Mouse (Mus musculus): ENCODE results near the gene Ranbp17. TPM values are rescaled to one million over a fixed set of nuclear protein-coding genes. Genes with fewer than 3 reads are reported as not detected.

Gene Ranbp17
- polyA plus RNA-seq, 1 experiment from 2014 or later = 13.5 TPM

GRCm38 (mm10) chr11:33299371-33299770 is 214.2 kb downstream of the Ranbp17 start:
- H3K4me3 ChIP-seq = no peak overlapping the region
- no peak for ATAC-seq (ENCODE audit: low FRiP score, low read depth)
- H3K36me3 ChIP-seq = no peaks in the 10 kb centered on the region
- 0 out of 2 replicates have a peak overlapping the region, but pooled peaks have one; percentile 37 for H3K27ac ChIP-seq
- no peak overlapping the region; the same call in 1 of the 2 replicates for H3K4me2 ChIP-seq (replicated peaks)
- H3K9me3 ChIP-seq = no peaks in the 10 kb centered on the region
- no peaks in the 10 kb centered on the region for H3K27me3 ChIP-seq (replicated peaks)
- H3K4me1 ChIP-seq = peaks cover 10% of the 10 kb centered on the region; the same call in 1 of the 2 replicates
- 35% methylated on average over 11 of the region's 11 CpGs for WGBS
- H3K9ac ChIP-seq = no peak overlapping the region

- ATAC-seq (ENCODE audit: low FRiP score, low read depth) = peak; percentile 75
- H3K27ac ChIP-seq = no peak overlapping the region
- no peaks in the 10 kb centered on the region for H3K36me3 ChIP-seq
- peaks cover 10% of the 10 kb centered on the region; the same call in 1 of the 2 replicates for H3K4me1 ChIP-seq
- no peak overlapping the region for H3K9ac ChIP-seq
- no peak overlapping the region for H3K4me2 ChIP-seq (replicated peaks)
- H3K4me3 ChIP-seq = no peak overlapping the region
- no peaks in the 10 kb centered on the region for H3K9me3 ChIP-seq
- 45% methylated on average over 8 of the region's 8 CpGs for WGBS
- H3K27me3 ChIP-seq (replicated peaks) = no peaks in the 10 kb centered on the region
Measured at GRCm38 (mm10) chr11:33297121-33297520, 216.4 kb downstream of the Ranbp17 start.

GRCm38 (mm10) chr11:33295422-33295821 is 218.1 kb downstream of the Ranbp17 start:
- H3K4me3 ChIP-seq = no peak overlapping the region
- no peak for ATAC-seq (ENCODE audit: low FRiP score, low read depth)
- H3K4me2 ChIP-seq (replicated peaks) = no peak overlapping the region
- no peak overlapping the region for H3K27ac ChIP-seq
- no peaks in the 10 kb centered on the region for H3K36me3 ChIP-seq
- peaks cover 7% of the 10 kb centered on the region; the same call in 1 of the 2 replicates for H3K4me1 ChIP-seq
- H3K9me3 ChIP-seq = no peaks in the 10 kb centered on the region
- no peak overlapping the region for H3K9ac ChIP-seq
- H3K27me3 ChIP-seq (replicated peaks) = no peaks in the 10 kb centered on the region
- WGBS = 60% methylated on average over 3 of the region's 3 CpGs

- Histone ChIP-seq H3K9ac (no peak overlapping the region), H3K4me3 (no peak overlapping the region), H3K9me3 (no peaks in the 10 kb centered on the region), H3K27me3 (replicated peaks) (no peaks in the 10 kb centered on the region), H3K4me1 (no peaks in the 10 kb centered on the region), H3K4me2 (replicated peaks) (no peak overlapping the region), H3K27ac (no peak overlapping the region), H3K36me3 (no peaks in the 10 kb centered on the region)
- ATAC-seq (ENCODE audit: low FRiP score, low read depth) = no peak
- whole genome bisulfite sequencing = 79% methylated on average over 6 of the region's 6 CpGs
Measured at GRCm38 (mm10) chr11:33294063-33294462, 219.5 kb downstream of the Ranbp17 start.

GRCm38 (mm10) chr11:33278571-33278970 is 235.0 kb downstream of the Ranbp17 start:
- WGBS = 90% methylated on average over 2 of the region's 2 CpGs
- no peaks in the 10 kb centered on the region for H3K36me3 ChIP-seq
- no peaks in the 10 kb centered on the region for H3K27me3 ChIP-seq (replicated peaks)
- H3K9ac ChIP-seq = no peak overlapping the region
- no peak overlapping the region for H3K4me3 ChIP-seq
- H3K27ac ChIP-seq = no peak overlapping the region
- ATAC-seq (ENCODE audit: low FRiP score, low read depth) = no peak
- H3K9me3 ChIP-seq = no peaks in the 10 kb centered on the region
- no peak overlapping the region for H3K4me2 ChIP-seq (replicated peaks)
- H3K4me1 ChIP-seq = no peaks in the 10 kb centered on the region

- no peak within 1 kb of the TSS for H3K27ac ChIP-seq
- ATAC-seq (ENCODE audit: low FRiP score, low read depth) = no peak
- no peaks in the 10 kb centered on the region for H3K9me3 ChIP-seq
- H3K36me3 ChIP-seq = no peaks in the 10 kb centered on the region
- 97% methylated on average over 3 of the region's 3 CpGs for WGBS
- no peak within 1 kb of the TSS for H3K4me3 ChIP-seq
- H3K4me2 ChIP-seq (replicated peaks) = no peak within 1 kb of the TSS
- no peak within 1 kb of the TSS for H3K9ac ChIP-seq
- no peaks in the 10 kb centered on the region for H3K4me1 ChIP-seq
- H3K27me3 ChIP-seq (replicated peaks) = no peaks in the 10 kb centered on the region
Measured at GRCm38 (mm10) chr11:33276637-33277036, 236.9 kb downstream of the Ranbp17 start, which contains the start of gene Gm12117. Gene Gm12117, minus strand, starts transcription at chr11:33276737.

GRCm38 (mm10) chr11:33274816-33275215 is 238.7 kb downstream of the Ranbp17 start:
- Histone ChIP-seq H3K36me3 (no peaks in the 10 kb centered on the region), H3K27me3 (replicated peaks) (no peaks in the 10 kb centered on the region), H3K4me2 (replicated peaks) (no peak overlapping the region), H3K4me1 (no peaks in the 10 kb centered on the region), H3K4me3 (no peak overlapping the region), H3K9me3 (no peaks in the 10 kb centered on the region), H3K9ac (no peak overlapping the region), H3K27ac (no peak overlapping the region)
- 63% methylated on average over 3 of the region's 3 CpGs for WGBS
- no peak for ATAC-seq (ENCODE audit: low FRiP score, low read depth)

GRCm38 (mm10) chr11:33274294-33274693 is 239.3 kb downstream of the Ranbp17 start:
- Histone ChIP-seq H3K4me3 (no peak overlapping the region), H3K36me3 (no peaks in the 10 kb centered on the region), H3K9me3 (no peaks in the 10 kb centered on the region), H3K9ac (no peak overlapping the region), H3K4me1 (no peaks in the 10 kb centered on the region), H3K4me2 (replicated peaks) (no peak overlapping the region), H3K27me3 (replicated peaks) (no peaks in the 10 kb centered on the region), H3K27ac (no peak overlapping the region)
- 84% methylated on average over 1 of the region's 1 CpGs for WGBS
- no peak for ATAC-seq (ENCODE audit: low FRiP score, low read depth)

GRCm38 (mm10) chr11:33240295-33240694 is 273.3 kb downstream of the Ranbp17 start:
- no peaks in the 10 kb centered on the region for H3K36me3 ChIP-seq
- 50% methylated on average over 3 of the region's 3 CpGs for WGBS
- no peak overlapping the region for H3K27ac ChIP-seq
- no peak for ATAC-seq (ENCODE audit: low FRiP score, low read depth)
- no peaks in the 10 kb centered on the region for H3K27me3 ChIP-seq (replicated peaks)
- H3K4me2 ChIP-seq (replicated peaks) = no peak overlapping the region
- H3K9me3 ChIP-seq = no peaks in the 10 kb centered on the region
- H3K4me1 ChIP-seq = no peaks in the 10 kb centered on the region
- H3K9ac ChIP-seq = no peak overlapping the region
- no peak overlapping the region for H3K4me3 ChIP-seq

GRCm38 (mm10) chr11:33234134-33234533 is 279.4 kb downstream of the Ranbp17 start:
- Histone ChIP-seq H3K27me3 (replicated peaks) (no peaks in the 10 kb centered on the region), H3K4me1 (peaks cover 9% of the 10 kb centered on the region), H3K27ac (no peak overlapping the region), H3K4me3 (no peak overlapping the region), H3K4me2 (replicated peaks) (no peak overlapping the region), H3K9me3 (no peaks in the 10 kb centered on the region), H3K9ac (no peak overlapping the region), H3K36me3 (no peaks in the 10 kb centered on the region)
- peak; percentile 65 for ATAC-seq (ENCODE audit: low FRiP score, low read depth)
- WGBS = 25% methylated on average over 3 of the region's 3 CpGs

GRCm38 (mm10) chr11:33232056-33232455 is 281.5 kb downstream of the Ranbp17 start:
- 69% methylated on average over 5 of the region's 5 CpGs for WGBS

GRCm38 (mm10) chr11:33228186-33228585 is 285.4 kb downstream of the Ranbp17 start:
- H3K4me1 ChIP-seq = no peaks in the 10 kb centered on the region
- ATAC-seq (ENCODE audit: low FRiP score, low read depth) = no peak
- no peaks in the 10 kb centered on the region for H3K36me3 ChIP-seq
- no peaks in the 10 kb centered on the region for H3K9me3 ChIP-seq
- H3K4me3 ChIP-seq = no peak overlapping the region
- H3K4me2 ChIP-seq (replicated peaks) = no peak overlapping the region
- H3K27ac ChIP-seq = no peak overlapping the region
- no peaks in the 10 kb centered on the region for H3K27me3 ChIP-seq (replicated peaks)
- 92% methylated on average over 2 of the region's 2 CpGs for WGBS
- H3K9ac ChIP-seq = no peak overlapping the region

More at GRCm38 (mm10) chr11:33232056-33232455, 281.5 kb downstream of the Ranbp17 start:
- H3K4me2 ChIP-seq (replicated peaks) = no peak overlapping the region
- no peak for ATAC-seq (ENCODE audit: low FRiP score, low read depth)
- H3K36me3 ChIP-seq = no peaks in the 10 kb centered on the region
- H3K27me3 ChIP-seq (replicated peaks) = no peaks in the 10 kb centered on the region
- no peak overlapping the region for H3K4me3 ChIP-seq
- no peaks in the 10 kb centered on the region for H3K9me3 ChIP-seq
- no peak overlapping the region for H3K27ac ChIP-seq
- H3K4me1 ChIP-seq = peaks cover 9% of the 10 kb centered on the region
- no peak overlapping the region for H3K9ac ChIP-seq

GRCm38 (mm10) chr11:33226516-33226915 is 287.0 kb downstream of the Ranbp17 start:
- 74% methylated on average over 8 of the region's 8 CpGs for WGBS
- H3K4me2 ChIP-seq (replicated peaks) = no peak overlapping the region
- no peak overlapping the region for H3K27ac ChIP-seq
- no peak for ATAC-seq (ENCODE audit: low FRiP score, low read depth)
- H3K27me3 ChIP-seq (replicated peaks) = no peaks in the 10 kb centered on the region
- no peaks in the 10 kb centered on the region for H3K4me1 ChIP-seq
- no peak overlapping the region for H3K4me3 ChIP-seq
- H3K9me3 ChIP-seq = no peaks in the 10 kb centered on the region
- no peak overlapping the region for H3K9ac ChIP-seq
- H3K36me3 ChIP-seq = no peaks in the 10 kb centered on the region

All from neural tube, embryonic 12.5 days (tissue).